Mouse (Mus musculus) heart, adult 11 months (tissue): Measurements from ENCODE around the gene Pde2a.

ENCODE experiments used
- DNase-seq: peaks from one replicate; pipeline ENCODE4 v3.0.0; 2022

The Pde2a gene

GRCm38 (mm10) chr7:101410267-101410936 lies 11.1 kb upstream of the Pde2a start, which contains the start of gene Gm45837:
Gene Gm45837 (plus strand): TSS chr7:101410886.
- DNase-seq = peak; percentile 95

- DNase-seq = peak; percentile 96
Observed at GRCm38 (mm10) chr7:101412796-101413195, 8.7 kb upstream of the Pde2a start.

- DNase-seq = no peak
Observed at GRCm38 (mm10) chr7:101414209-101414608, 7.3 kb upstream of the Pde2a start.

- no peak for DNase-seq
Observed at GRCm38 (mm10) chr7:101414661-101415511, 6.6 kb upstream of the Pde2a start.

GRCm38 (mm10) chr7:101415512-101416100 lies 5.9 kb upstream of the Pde2a start:
- peak; percentile 91 for DNase-seq

- peak; percentile 90 for DNase-seq
Observed at GRCm38 (mm10) chr7:101416391-101416790, 5.1 kb upstream of the Pde2a start.

- DNase-seq = no peak
Observed at GRCm38 (mm10) chr7:101419013-101419770, 2.3 kb upstream of the Pde2a start.

- DNase-seq = no peak
Observed at GRCm38 (mm10) chr7:101422069-101422468, 578 bp downstream of the Pde2a start.

- no peak for DNase-seq
Observed at GRCm38 (mm10) chr7:101422646-101423045, 1.2 kb downstream of the Pde2a start.

GRCm38 (mm10) chr7:101423970-101424369 lies 2.5 kb downstream of the Pde2a start:
- DNase-seq = peak; percentile 89

- no peak for DNase-seq
Observed at GRCm38 (mm10) chr7:101426692-101427091, 5.2 kb downstream of the Pde2a start.

- DNase-seq = no peak
Observed at GRCm38 (mm10) chr7:101427736-101428135, 6.2 kb downstream of the Pde2a start.

GRCm38 (mm10) chr7:101435038-101435437 lies 13.5 kb downstream of the Pde2a start:
- DNase-seq = no peak

GRCm38 (mm10) chr7:101437876-101438275 lies 16.4 kb downstream of the Pde2a start:
- DNase-seq = no peak

GRCm38 (mm10) chr7:101443093-101443492 lies 21.6 kb downstream of the Pde2a start:
- DNase-seq = no peak

- DNase-seq = no peak
Observed at GRCm38 (mm10) chr7:101444211-101444610, 22.7 kb downstream of the Pde2a start.

GRCm38 (mm10) chr7:101449855-101450254 lies 28.4 kb downstream of the Pde2a start:
- DNase-seq = no peak

- peak; percentile 99 for DNase-seq
Observed at GRCm38 (mm10) chr7:101450422-101451401, 29.2 kb downstream of the Pde2a start.

GRCm38 (mm10) chr7:101452669-101453068 lies 31.2 kb downstream of the Pde2a start:
- DNase-seq = no peak

GRCm38 (mm10) chr7:101453296-101453695 lies 31.8 kb downstream of the Pde2a start:
- no peak for DNase-seq

- peak; percentile 98 for DNase-seq
Observed at GRCm38 (mm10) chr7:101453725-101454124, 32.2 kb downstream of the Pde2a start.

GRCm38 (mm10) chr7:101454479-101454878 lies 33.0 kb downstream of the Pde2a start:
- no peak for DNase-seq
